ENCODE assay signal across 23 mouse cellular contexts in genomic region chr12:103344934-103345333, GRCm38 (mm10). TPM values are rescaled to one million over a fixed set of nuclear protein-coding genes. Genes with fewer than 3 reads are reported as not detected.
"Had no signal": no experiment of that assay in that cellular context is flagged by ENCODE, and none has a peak within 500 bp of the region (broad histone marks: within the 10 kb centered on the region; RNA-seq: fewer than 3 reads in every experiment).

No protein-coding gene starts in this region.

- H3K4me1 ChIP-seq: midbrain, embryonic 12.5 days; midbrain, embryonic 15.5 days; neural tube, embryonic 13.5 days had no signal

- H3K27ac ChIP-seq: left cerebral cortex, adult 2 months; liver, embryonic 14.5 days; macrophage; midbrain, embryonic 12.5 days; midbrain, embryonic 15.5 days; neural tube, embryonic 13.5 days had no signal

- ATAC-seq: intestine, postnatal 0 days; liver, postnatal 0 days; lung, postnatal 0 days; midbrain, embryonic 15.5 days had no signal

- H3K9ac ChIP-seq: liver, embryonic 14.5 days; liver, postnatal 0 days; lung, embryonic 14.5 days; midbrain, embryonic 12.5 days; midbrain, embryonic 15.5 days; neural tube, embryonic 13.5 days had no signal

- H3K4me2 ChIP-seq: lung, embryonic 14.5 days; midbrain, embryonic 12.5 days; midbrain, embryonic 15.5 days; neural tube, embryonic 13.5 days had no signal

- H3K36me3 ChIP-seq: midbrain, embryonic 12.5 days; midbrain, embryonic 15.5 days; neural tube, embryonic 13.5 days had no signal

- H3K4me3 ChIP-seq: left cerebral cortex, adult 2 months; midbrain, embryonic 12.5 days; midbrain, embryonic 15.5 days; neural tube, embryonic 13.5 days had no signal

- H3K27me3 ChIP-seq: midbrain, embryonic 15.5 days; neural tube, embryonic 13.5 days had no signal

- H3K9me3 ChIP-seq: midbrain, embryonic 12.5 days; midbrain, embryonic 15.5 days; neural tube, embryonic 13.5 days had no signal

- DNase-seq: kidney, postnatal 10 days; layer of hippocampus, postnatal 36 days; liver, postnatal 0 days; lung, embryonic 14.5 days; retina, postnatal 1 day; right cerebral cortex, postnatal 25 days; thymus, adult 18-20 months; thymus, postnatal 36 days had no signal

RNA-seq across cellular contexts. Expression of gene Asb2, which starts 10.9 kb away (rescaled TPM):
- total RNA-seq: neutrophil, adult 5-6 weeks had no signal

RNA-seq across cellular contexts. Expression of gene Fam181a, which starts 34.2 kb away (rescaled TPM):
- total RNA-seq: liver, adult 2 months; megakaryocyte, adult 5-6 weeks; neutrophil, adult 5-6 weeks had no signal
- polyA plus RNA-seq: intestine, postnatal 0 days; limb, embryonic 11.5 days; liver, adult 2 months; liver, embryonic 14.5 days; liver, postnatal 0 days; macrophage; spleen, adult 2 months; stomach, embryonic 16.5 days; urinary bladder, adult 2 months had no signal
